Mouse (Mus musculus) stomach, embryonic 16.5 days (tissue): Measurements from ENCODE around the gene Polr1e. TPM values are rescaled to one million over a fixed set of nuclear protein-coding genes. Genes with fewer than 3 reads are reported as not detected.

Experiments used
- ATAC-seq: fragments of 200-750 bp; cut with Nextera tagmentation; 2 replicates; pipeline ENCODE4 v1.8.0; 2017; ENCODE audit warnings: moderate number of reproducible peaks, moderate TSS enrichment; ENCODE audit not compliant: insufficient read depth, low FRiP score
- H3K27ac ChIP-seq: fragments of 300-500 bp; sonication (generic); 2 replicates; pipeline ENCODE4 v1.5.1; 2014; ENCODE audit warnings: low read length
- H3K27me3 ChIP-seq: fragments of 300-500 bp; sonication (generic); 2 replicates; pipeline ENCODE4 v1.6.1; 2014; ENCODE audit warnings: low read length, control low read depth, mixed read lengths; ENCODE audit not compliant: control insufficient read depth, insufficient read depth
- H3K36me3 ChIP-seq: fragments of 300-500 bp; sonication (generic); 2 replicates; pipeline ENCODE4 v1.6.1; 2014; ENCODE audit warnings: low read length; ENCODE audit not compliant: control insufficient read depth, insufficient read depth
- H3K4me1 ChIP-seq: fragments of 300-500 bp; sonication (generic); 2 replicates; pipeline ENCODE4 v1.6.1; 2014; ENCODE audit warnings: low read length, control low read depth, mixed read lengths; ENCODE audit not compliant: control insufficient read depth, insufficient read depth
- H3K4me2 ChIP-seq: fragments of 300-500 bp; sonication (generic); 2 replicates; pipeline ENCODE4 v1.6.1; 2014; ENCODE audit warnings: low read depth, low read length, mixed read lengths
- H3K4me3 ChIP-seq: fragments of 300-500 bp; sonication (generic); replicated peaks from 2 replicates; pipeline ENCODE4 v1.5.1; 2014; ENCODE audit warnings: mild to moderate bottlenecking, low read length
- H3K9ac ChIP-seq: fragments of 300-500 bp; sonication (generic); 2 replicates; pipeline ENCODE4 v1.6.1; 2014; ENCODE audit warnings: low read length
- H3K9me3 ChIP-seq: fragments of 300-500 bp; sonication (generic); replicated peaks from 2 replicates; pipeline ENCODE4 v1.6.1; 2016; ENCODE audit warnings: low read length, control low read depth; ENCODE audit not compliant: control insufficient read depth
- WGBS: fragments of 180-500 bp; shearing (Covaris S2); extraction: QIAGEN DNeasy Blood & Tissue Kit; methylation state at CpG from one replicate; pipeline ENCODE4 v1.1.7; 2014; 5-methylcytosine and 5-hydroxymethylcytosine counted together
- polyA plus RNA-seq: library from polyadenylated mRNA; unstranded; fragments of >200 nt; fragmentation: Nextera tagmentation; extraction: Ambion mirVana; gene quantifications from 2 replicates; pipeline ENCODE4 v1.2.1, GENCODE M21; 2015

Polr1e gene
- 32.7 and 38.4 TPM in 2 replicates for polyA plus RNA-seq

DNA sequence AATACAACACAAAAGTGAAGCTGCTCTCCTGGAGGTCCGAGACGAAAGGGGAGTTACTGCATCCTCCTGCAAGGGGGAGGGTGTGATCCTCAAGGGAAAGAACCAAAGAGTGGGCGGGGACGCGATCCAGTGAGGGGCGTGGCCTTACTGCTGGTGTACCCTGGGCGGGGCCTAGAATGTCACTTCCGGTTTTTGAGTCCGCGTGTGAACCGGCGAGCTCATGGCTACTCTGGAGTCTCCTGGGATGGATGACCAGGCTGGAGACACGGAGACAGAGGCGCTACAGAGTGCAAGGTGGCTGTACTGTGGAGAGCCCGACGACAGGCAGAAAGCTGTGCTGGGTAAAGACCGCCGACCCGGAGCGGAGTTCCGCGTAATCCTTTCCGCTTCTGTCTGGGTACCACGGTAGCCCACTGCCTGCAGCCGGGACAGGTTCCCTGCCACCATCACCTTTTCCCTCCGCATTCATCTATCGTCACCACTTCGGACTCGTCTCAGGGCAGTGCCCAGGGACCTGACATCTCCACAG is at the start of gene Polr1e:
Gene Polr1e (plus strand): TSS at position 132 of the 529 bp plus-strand sequence.
- Histone ChIP-seq H3K9ac (peak within 1 kb of the TSS; percentile 76), H3K4me3 (peak within 1 kb of the TSS; percentile 82), H3K36me3 (no peaks in the 10 kb centered on the region), H3K4me1 (peaks cover 10% of the 10 kb centered on the region; the same call in 1 of the 2 replicates), H3K27ac (no peak within 1 kb of the TSS), H3K9me3 (no peaks in the 10 kb centered on the region), H3K27me3 (no peaks in the 10 kb centered on the region), H3K4me2 (peak within 1 kb of the TSS; percentile 67)
- ATAC-seq = peak; percentile 93
- WGBS = under 1% methylated on average over 29 of the region's 29 CpGs

DNA sequence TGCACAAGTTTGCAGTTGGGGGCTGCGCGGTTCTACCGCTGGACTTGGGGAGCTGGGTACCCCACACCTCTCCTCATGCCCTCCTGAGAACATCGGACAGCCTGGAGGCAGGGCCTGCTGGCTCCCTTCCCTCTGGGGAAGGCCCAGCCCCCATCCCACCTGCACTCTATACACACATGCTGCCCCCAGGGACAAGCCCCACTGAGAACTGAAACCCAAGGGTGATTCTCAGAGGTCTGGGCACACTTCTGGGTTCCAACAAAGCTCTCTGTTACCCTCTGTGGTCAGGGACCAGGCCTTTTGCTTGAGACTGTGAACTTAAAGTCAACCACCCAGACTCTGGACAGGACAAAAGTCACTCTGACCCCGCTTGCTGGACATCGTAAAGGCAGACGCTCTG is 48.3 kb upstream of the Polr1e start:
- Histone ChIP-seq H3K4me2 (no peak overlapping the region), H3K27ac (no peak overlapping the region), H3K9me3 (no peaks in the 10 kb centered on the region), H3K27me3 (no peaks in the 10 kb centered on the region), H3K4me3 (no peak overlapping the region), H3K4me1 (no peaks in the 10 kb centered on the region), H3K36me3 (no peaks in the 10 kb centered on the region), H3K9ac (no peak overlapping the region)
- WGBS = 92% methylated on average over 7 of the region's 7 CpGs
- ATAC-seq = no peak

DNA sequence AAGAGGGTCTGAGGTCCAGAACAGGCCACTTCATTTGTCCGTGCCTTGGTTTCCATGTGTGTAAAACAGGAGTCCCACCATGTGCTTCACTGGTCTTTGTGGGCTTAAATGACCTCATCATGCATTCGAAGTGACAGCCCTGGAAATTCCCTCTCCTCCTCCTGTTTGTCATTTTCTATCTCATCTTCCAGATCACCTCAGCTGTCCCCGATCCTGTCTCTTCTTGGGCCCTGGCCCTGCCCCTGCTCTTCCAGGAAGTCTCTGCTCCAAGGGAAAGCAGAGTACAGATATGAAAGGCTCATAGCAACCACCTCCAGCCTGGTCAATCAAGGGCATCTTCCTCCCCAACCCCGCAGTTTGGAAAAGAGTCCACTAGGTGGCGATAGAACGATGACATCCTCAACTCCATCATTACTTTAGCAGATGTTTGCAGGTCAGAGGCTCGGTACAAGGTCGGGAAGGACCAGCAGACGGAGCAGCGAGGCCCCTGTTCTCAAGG is 47.7 kb upstream of the Polr1e start:
- WGBS = 23% methylated on average over 10 of the region's 10 CpGs
- no peaks in the 10 kb centered on the region for H3K36me3 ChIP-seq
- no peak for ATAC-seq
- H3K27ac ChIP-seq = no peak overlapping the region
- no peak overlapping the region for H3K4me3 ChIP-seq
- no peak overlapping the region for H3K4me2 ChIP-seq
- H3K9ac ChIP-seq = no peak overlapping the region
- no peaks in the 10 kb centered on the region for H3K4me1 ChIP-seq
- H3K9me3 ChIP-seq = no peaks in the 10 kb centered on the region
- no peaks in the 10 kb centered on the region for H3K27me3 ChIP-seq

DNA sequence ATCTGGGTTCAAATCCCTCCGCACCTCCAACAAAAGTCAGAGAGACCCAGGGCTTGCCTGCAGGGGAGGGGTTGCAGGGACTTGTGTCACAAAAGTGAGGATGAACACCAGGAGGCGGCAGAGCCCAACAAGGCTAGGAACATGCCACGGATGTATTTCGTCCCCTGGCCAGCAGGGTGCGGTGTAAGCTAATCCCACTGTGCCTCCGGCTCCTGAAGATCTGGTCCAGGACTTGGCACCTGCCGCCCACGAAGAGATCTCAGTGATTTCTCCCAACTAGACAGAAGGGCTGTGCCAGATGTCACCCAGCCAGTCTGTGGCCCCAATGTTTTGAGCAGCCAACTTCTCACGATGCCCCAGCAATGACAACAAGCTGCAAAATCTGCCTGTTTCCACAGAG is 44.9 kb upstream of the Polr1e start:
- WGBS = 10% methylated on average over 9 of the region's 9 CpGs
- peak overlapping the region; percentile 53 for H3K4me2 ChIP-seq
- H3K27ac ChIP-seq = no peak overlapping the region
- peak; percentile 29; the same call in 1 of the 2 replicates for ATAC-seq
- peak overlapping the region; percentile 26; the same call in 1 of the 2 replicates for H3K9ac ChIP-seq
- no peaks in the 10 kb centered on the region for H3K27me3 ChIP-seq
- H3K4me3 ChIP-seq = peak overlapping the region; percentile 23; the same call in 1 of the 2 replicates
- peaks cover 3% of the 10 kb centered on the region; the same call in 1 of the 2 replicates for H3K9me3 ChIP-seq
- H3K4me1 ChIP-seq = no peaks in the 10 kb centered on the region
- no peaks in the 10 kb centered on the region for H3K36me3 ChIP-seq

DNA sequence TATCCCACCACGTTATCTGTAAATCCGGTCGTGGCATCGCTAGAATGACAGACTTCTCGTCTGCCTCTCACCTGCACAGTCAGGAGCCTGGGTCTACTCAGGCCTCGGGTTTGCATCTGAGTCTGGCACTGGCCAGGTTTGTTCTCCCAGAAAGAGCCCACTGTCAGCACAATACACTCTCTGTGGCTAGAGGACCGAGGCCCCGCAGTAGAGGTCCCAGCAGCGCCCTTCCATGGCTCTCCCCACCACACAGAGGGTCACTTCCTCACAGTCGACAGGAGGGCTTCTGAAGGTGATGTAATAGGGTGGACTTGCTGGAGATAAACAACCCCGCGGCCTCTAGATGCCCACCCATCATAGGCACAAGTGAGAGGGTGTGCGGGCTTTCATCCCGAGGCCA is 44.5 kb upstream of the Polr1e start:
- Histone ChIP-seq H3K27me3 (no peaks in the 10 kb centered on the region), H3K9me3 (peaks cover 3% of the 10 kb centered on the region; the same call in 1 of the 2 replicates), H3K4me1 (no peaks in the 10 kb centered on the region), H3K9ac (peak overlapping the region; percentile 26; the same call in 1 of the 2 replicates), H3K4me2 (peak overlapping the region; percentile 53), H3K36me3 (no peaks in the 10 kb centered on the region), H3K4me3 (peak overlapping the region; percentile 23; the same call in 1 of the 2 replicates), H3K27ac (no peak overlapping the region)
- 38% methylated on average over 14 of the region's 14 CpGs for WGBS
- ATAC-seq = no peak; the same call in 1 of the 2 replicates

DNA sequence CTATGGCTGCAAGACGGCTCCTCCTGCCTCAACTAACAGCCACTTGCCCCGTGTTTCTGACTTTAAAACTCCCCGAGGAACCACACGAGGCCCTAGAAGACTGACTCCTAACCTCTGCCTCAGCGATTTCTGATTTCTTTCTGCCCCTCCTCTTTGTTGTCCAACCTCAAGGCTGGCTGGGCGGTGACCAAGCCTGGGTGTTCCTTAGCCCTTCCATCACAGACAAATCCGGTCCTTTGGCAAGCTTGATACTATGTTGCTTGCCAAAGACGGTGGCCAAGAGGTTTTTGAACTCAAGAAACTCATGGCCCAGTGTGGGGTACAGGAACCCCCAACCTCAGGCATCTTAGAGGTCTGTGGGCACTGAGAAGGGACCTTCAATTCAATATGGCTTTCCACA is 44.1 kb upstream of the Polr1e start:
- H3K4me1 ChIP-seq = no peaks in the 10 kb centered on the region
- H3K27me3 ChIP-seq = no peaks in the 10 kb centered on the region
- no peak overlapping the region for H3K9ac ChIP-seq
- H3K4me3 ChIP-seq = no peak overlapping the region
- H3K27ac ChIP-seq = no peak overlapping the region
- no peaks in the 10 kb centered on the region for H3K36me3 ChIP-seq
- no peak overlapping the region for H3K4me2 ChIP-seq
- ATAC-seq = no peak
- WGBS = 67% methylated on average over 8 of the region's 8 CpGs
- peaks cover 3% of the 10 kb centered on the region; the same call in 1 of the 2 replicates for H3K9me3 ChIP-seq

DNA sequence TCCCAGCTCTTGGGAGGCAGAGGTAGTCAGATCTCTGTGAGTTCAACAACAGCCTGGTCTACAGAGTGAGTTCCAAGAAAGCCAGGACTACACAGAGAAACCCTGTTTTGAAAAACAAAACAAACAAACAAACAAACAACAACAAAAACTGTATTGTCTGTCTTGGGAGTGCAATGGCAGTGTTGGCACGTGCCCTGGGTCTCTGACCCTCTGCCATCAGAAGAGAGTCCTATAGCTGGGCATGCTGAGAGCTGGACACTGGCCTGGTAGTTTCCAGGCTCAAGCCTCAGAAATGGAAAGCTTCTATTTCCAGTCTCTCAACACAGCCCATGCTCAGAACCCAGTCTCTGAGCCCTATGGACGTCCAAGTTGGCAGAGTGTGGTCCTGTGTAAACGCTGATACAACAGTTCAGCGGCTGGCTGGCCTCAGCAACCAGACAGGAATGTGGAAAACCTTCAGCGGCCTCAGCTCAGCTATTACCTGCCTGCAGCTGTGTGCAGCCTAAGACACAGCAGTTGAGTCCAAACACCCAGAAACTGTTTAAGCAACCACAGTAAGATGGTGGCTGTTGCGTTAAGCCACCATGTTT is 42.3 kb upstream of the Polr1e start:
- no peak for ATAC-seq
- Histone ChIP-seq H3K4me1 (no peaks in the 10 kb centered on the region), H3K9ac (no peak overlapping the region), H3K27me3 (no peaks in the 10 kb centered on the region), H3K27ac (no peak overlapping the region), H3K4me3 (no peak overlapping the region), H3K4me2 (no peak overlapping the region), H3K36me3 (no peaks in the 10 kb centered on the region), H3K9me3 (peaks cover 3% of the 10 kb centered on the region; the same call in 1 of the 2 replicates)
- 60% methylated on average over 6 of the region's 6 CpGs for WGBS

DNA sequence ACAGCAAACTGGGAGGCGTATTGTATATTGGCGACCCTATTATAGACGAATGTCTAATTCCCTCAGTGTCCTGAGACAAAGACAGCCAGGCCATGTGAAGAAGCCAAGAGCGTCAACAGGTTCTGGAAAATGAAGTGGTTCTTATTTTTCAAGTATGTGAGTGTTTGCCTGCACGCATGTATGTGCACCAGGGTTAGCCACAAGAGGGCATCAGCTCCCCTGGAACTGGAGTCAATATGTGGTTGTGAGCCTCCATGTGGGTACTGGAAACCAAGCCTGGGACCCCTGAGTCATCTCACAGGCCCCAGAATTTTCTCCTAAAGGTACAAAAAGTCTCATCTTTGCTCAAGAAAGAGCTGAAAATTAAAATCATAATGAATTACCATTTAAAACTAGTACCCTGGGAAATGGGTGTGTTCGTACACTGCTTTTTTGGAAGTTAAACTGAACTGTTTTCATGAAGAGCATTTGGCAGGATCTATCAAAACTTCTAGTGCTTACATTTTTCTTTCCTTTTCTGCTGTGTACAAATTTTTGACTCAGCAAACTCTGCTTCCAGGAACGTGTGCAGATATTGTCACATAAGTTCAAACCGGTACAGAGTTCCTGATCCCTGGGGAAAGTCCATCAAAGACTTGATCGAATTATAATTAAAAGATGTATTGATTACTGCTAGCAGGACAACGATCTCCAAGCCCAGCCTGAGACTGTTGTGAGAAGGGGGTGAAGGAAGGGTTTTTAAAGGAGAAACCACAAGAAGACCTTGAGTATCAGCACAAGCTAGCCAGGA is 41.3 kb upstream of the Polr1e start:
- Histone ChIP-seq H3K27ac (no peak overlapping the region), H3K9ac (no peak overlapping the region), H3K27me3 (no peaks in the 10 kb centered on the region), H3K9me3 (peaks cover 3% of the 10 kb centered on the region; the same call in 1 of the 2 replicates), H3K4me1 (peaks cover 6% of the 10 kb centered on the region; the same call in 1 of the 2 replicates), H3K36me3 (no peaks in the 10 kb centered on the region), H3K4me3 (no peak overlapping the region), H3K4me2 (no peak overlapping the region)
- ATAC-seq = no peak
- WGBS = 88% methylated on average over 10 of the region's 10 CpGs

DNA sequence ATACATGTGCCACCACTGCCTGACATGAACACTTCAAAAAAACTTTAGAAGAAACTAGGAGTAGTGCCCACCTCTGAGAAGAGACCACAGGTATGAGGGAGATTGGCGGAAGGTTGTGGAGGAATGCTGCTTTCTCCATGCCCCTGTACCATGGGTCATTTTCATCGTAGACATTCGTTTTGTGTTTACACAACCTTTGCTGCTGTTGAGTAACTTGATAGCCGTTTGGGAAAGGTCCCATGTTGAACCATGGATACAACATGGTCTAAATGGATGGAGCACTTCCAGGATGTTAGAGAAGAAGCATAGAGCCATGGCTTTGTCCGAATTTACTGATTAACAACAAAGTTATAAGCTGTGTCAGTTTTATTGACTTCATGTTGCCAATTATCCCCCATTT is 40.2 kb upstream of the Polr1e start:
- 52% methylated on average over 5 of the region's 5 CpGs for WGBS
- no peak overlapping the region for H3K27ac ChIP-seq
- peaks cover 6% of the 10 kb centered on the region; the same call in 1 of the 2 replicates for H3K4me1 ChIP-seq
- H3K4me3 ChIP-seq = no peak overlapping the region
- no peaks in the 10 kb centered on the region for H3K27me3 ChIP-seq
- no peak overlapping the region for H3K4me2 ChIP-seq
- no peak for ATAC-seq
- peaks cover 3% of the 10 kb centered on the region; the same call in 1 of the 2 replicates for H3K9me3 ChIP-seq
- no peaks in the 10 kb centered on the region for H3K36me3 ChIP-seq
- no peak overlapping the region for H3K9ac ChIP-seq
